Mouse (Mus musculus) CH12.LX (cell line): ENCODE results near the gene Rnf145. TPM values are rescaled to one million over a fixed set of nuclear protein-coding genes. Genes with fewer than 3 reads are reported as not detected.

Experiments used
- DNase-seq: peaks from one replicate; pipeline ENCODE4 v3.0.0-alpha.2; 2013; ENCODE audit errors: extremely low read depth
- H3K27ac ChIP-seq: 2 replicates; pipeline ENCODE4 v1.5.1; 2012; ENCODE audit warnings: low read depth, mild to moderate bottlenecking, control low read depth, moderate library complexity; ENCODE audit not compliant: insufficient read depth
- H3K27me3 ChIP-seq: replicated peaks from 2 replicates; pipeline ENCODE3; 2012; ENCODE audit warnings: inconsistent platforms
- H3K36me3 ChIP-seq, 2 experiments: replicated peaks in 1 of 2; 2 replicates each; pipeline versions ENCODE3 to v1.6.1; 2012; ENCODE audit warnings: inconsistent platforms in 1 of 2, low read length in 1 of 2, mild to moderate bottlenecking in 1 of 2, mixed read lengths in 1 of 2, moderate library complexity in 1 of 2; ENCODE audit not compliant: control insufficient read depth in 1 of 2, insufficient read depth in 1 of 2
- H3K4me1 ChIP-seq, 2 experiments: 2 replicates each; pipeline ENCODE4 v1.6.1; 2012; ENCODE audit warnings: inconsistent platforms in 1 of 2, moderate library complexity in 1 of 2; ENCODE audit not compliant: insufficient read depth in 2 of 2, control insufficient read depth in 1 of 2
- H3K4me2 ChIP-seq: 2 replicates; pipeline ENCODE4 v1.6.1; 2012; ENCODE audit warnings: low read depth, mild to moderate bottlenecking, control low read depth; ENCODE audit not compliant: poor library complexity, insufficient read depth, severe bottlenecking
- H3K4me3 ChIP-seq, 3 experiments: fragments of 150-350 bp in 1 of 3; sonication (generic) in 1 of 3; replicated peaks in 1 of 3; 2 replicates each; pipeline versions ENCODE3 to v1.5.1; 2011 to 2012; ENCODE audit warnings: low read depth in 2 of 3, low read length in 2 of 3, mild to moderate bottlenecking in 2 of 3, moderate library complexity in 2 of 3, control low read depth in 1 of 3, improper control_type of control experiment in 1 of 3, inconsistent platforms in 1 of 3, mixed read lengths in 1 of 3; ENCODE audit not compliant: poor library complexity in 1 of 3
- H3K79me2 ChIP-seq: replicated peaks from 2 replicates; pipeline ENCODE4 v1.6.1; 2012; ENCODE audit warnings: mild to moderate bottlenecking, moderate library complexity; ENCODE audit not compliant: control insufficient read depth, poor library complexity, insufficient read depth, severe bottlenecking; ENCODE audit errors: extremely low read depth
- H3K9ac ChIP-seq: 2 replicates; pipeline ENCODE4 v1.6.1; 2012; ENCODE audit warnings: low read depth, mild to moderate bottlenecking, control low read depth, moderate library complexity; ENCODE audit not compliant: insufficient read depth
- H3K9me3 ChIP-seq: replicated peaks from 2 replicates; pipeline ENCODE3; 2012; ENCODE audit warnings: low read length, inconsistent platforms, mixed read lengths
- BHLHE40 ChIP-seq: IDR thresholded peaks from 2 replicates; pipeline ENCODE4 v1.6.1; 2011; ENCODE audit warnings: mild to moderate bottlenecking, low read depth, low read length, improper control_type of control experiment
- CHD1 ChIP-seq: IDR thresholded peaks from 2 replicates; pipeline ENCODE4 v1.6.1; 2012; ENCODE audit warnings: low read depth, low read length, improper control_type of control experiment, inconsistent platforms
- CTCF ChIP-seq, 2 experiments: IDR thresholded peaks in 1 of 2; conservative IDR thresholded peaks in 1 of 2; 2 replicates each; pipeline ENCODE4 v1.5.1; 2011 to 2012; ENCODE audit warnings: low read depth in 2 of 2, low read length in 2 of 2, improper control_type of control experiment in 1 of 2, inconsistent platforms in 1 of 2, mild to moderate bottlenecking in 1 of 2, moderate library complexity in 1 of 2
- ELF1 ChIP-seq: IDR thresholded peaks from 2 replicates; pipeline ENCODE4 v1.6.1; 2014; ENCODE audit warnings: low read depth, mild to moderate bottlenecking, inconsistent platforms, low read length, improper control_type of control experiment
- GABPA ChIP-seq: IDR thresholded peaks from 2 replicates; pipeline ENCODE4 v1.6.1; 2012; ENCODE audit warnings: low read depth, low read length, improper control_type of control experiment, inconsistent platforms; ENCODE audit not compliant: insufficient replicate concordance
- KAT2A ChIP-seq: IDR thresholded peaks from 2 replicates; pipeline ENCODE4 v1.6.1; 2012; ENCODE audit warnings: low read length, improper control_type of control experiment, inconsistent platforms; ENCODE audit not compliant: insufficient replicate concordance
- MAFK ChIP-seq: IDR thresholded peaks from 2 replicates; pipeline ENCODE4 v1.6.1; 2011; ENCODE audit warnings: low read length, improper control_type of control experiment; ENCODE audit not compliant: insufficient replicate concordance
- MXI1 ChIP-seq: IDR thresholded peaks from 2 replicates; pipeline ENCODE4 v1.6.1; 2011; ENCODE audit warnings: mild to moderate bottlenecking, low read depth, low read length, improper control_type of control experiment
- NELFE ChIP-seq: IDR thresholded peaks from 2 replicates; pipeline ENCODE4 v1.6.1; 2011; ENCODE audit warnings: low read depth, low read length, improper control_type of control experiment
- NRF1 ChIP-seq: IDR thresholded peaks from 2 replicates; pipeline ENCODE4 v1.6.1; 2014; ENCODE audit warnings: low read depth, mild to moderate bottlenecking, inconsistent platforms, low read length, improper control_type of control experiment, moderate library complexity
- PAX5 ChIP-seq: IDR thresholded peaks from 2 replicates; pipeline ENCODE4 v1.6.1; 2012; ENCODE audit warnings: low read length, inconsistent platforms, mixed read lengths
- POLR2A ChIP-seq: IDR thresholded peaks from 2 replicates; pipeline ENCODE4 v1.6.1; 2011; ENCODE audit warnings: low read depth, mild to moderate bottlenecking, improper control_type of control experiment, low read length
- POLR2AphosphoS2 ChIP-seq: IDR thresholded peaks from 2 replicates; pipeline ENCODE4 v1.6.1; 2011; ENCODE audit warnings: low read depth, low read length, improper control_type of control experiment
- RCOR1 ChIP-seq: conservative IDR thresholded peaks from 2 replicates; pipeline ENCODE4 v1.6.1; 2012; ENCODE audit warnings: low read depth, mild to moderate bottlenecking, inconsistent platforms, low read length, improper control_type of control experiment
- SMC3 ChIP-seq: IDR thresholded peaks from 2 replicates; pipeline ENCODE4 v1.6.1; 2011; ENCODE audit warnings: low read depth, low read length, improper control_type of control experiment
- TBP ChIP-seq: conservative IDR thresholded peaks from 2 replicates; pipeline ENCODE4 v1.6.1; 2011; ENCODE audit warnings: low read depth, low read length, improper control_type of control experiment
- TCF12 ChIP-seq: IDR thresholded peaks from 2 replicates; pipeline ENCODE4 v1.6.1; 2014; ENCODE audit warnings: low read depth, mild to moderate bottlenecking, inconsistent platforms, low read length, improper control_type of control experiment
- UBTF ChIP-seq: IDR thresholded peaks from 2 replicates; pipeline ENCODE4 v1.6.1; 2012; ENCODE audit warnings: low read depth, mild to moderate bottlenecking, inconsistent platforms, low read length, improper control_type of control experiment, moderate library complexity
- ZC3H11A ChIP-seq: IDR thresholded peaks from 2 replicates; pipeline ENCODE4 v1.6.1; 2012; ENCODE audit warnings: low read depth, mild to moderate bottlenecking, inconsistent platforms, low read length, improper control_type of control experiment
- ZKSCAN1 ChIP-seq: IDR thresholded peaks from 2 replicates; pipeline ENCODE4 v1.6.1; 2012; ENCODE audit warnings: low read depth, inconsistent platforms, low read length, improper control_type of control experiment, borderline replicate concordance
- ZMIZ1 ChIP-seq: IDR thresholded peaks from 2 replicates; pipeline ENCODE4 v1.6.1; 2012; ENCODE audit warnings: low read depth, mild to moderate bottlenecking, inconsistent platforms, low read length, improper control_type of control experiment
- dilution Hi-C: fragments of 300-500 bp; cut with MboI; formaldehyde crosslinking; loops from 2 replicates; pipeline ENCODE4 v1.14.3; 2020; ENCODE audit warnings: low sequenced_read_pairs; ENCODE audit not compliant: extremely low pct_unique_long_range_greater_than_20kb, extremely low pct_ligation_motif_present
- in situ Hi-C: fragments of 300-500 bp; cut with MboI; formaldehyde crosslinking; loops from 3 replicates; pipeline ENCODE4 v1.14.3; 2019; ENCODE audit warnings: low sequenced_read_pairs, low pct_ligation_motif_present, low pct_unique_long_range_greater_than_20kb, mixed read lengths
- polyA plus RNA-seq: library from polyadenylated mRNA; unstranded; fragments of >175 nt; gene quantifications from 2 replicates; pipeline ENCODE4 v1.2.1, GENCODE M21; 2012; ENCODE audit warnings: low read depth; ENCODE audit not compliant: insufficient read length
- total RNA-seq, 2 experiments: library from RNA; depleted of rRNA; stranded (reverse); fragments of 300-350 nt in 1 of 2; fragments of >200 nt in 1 of 2; gene quantifications; 2 replicates each; pipeline ENCODE4 v1.2.3; 2012 to 2014

The Rnf145 gene
- total and polyA plus RNA-seq, 3 experiments = 44.3 to 60.5 (median 44.5) TPM

DNA sequence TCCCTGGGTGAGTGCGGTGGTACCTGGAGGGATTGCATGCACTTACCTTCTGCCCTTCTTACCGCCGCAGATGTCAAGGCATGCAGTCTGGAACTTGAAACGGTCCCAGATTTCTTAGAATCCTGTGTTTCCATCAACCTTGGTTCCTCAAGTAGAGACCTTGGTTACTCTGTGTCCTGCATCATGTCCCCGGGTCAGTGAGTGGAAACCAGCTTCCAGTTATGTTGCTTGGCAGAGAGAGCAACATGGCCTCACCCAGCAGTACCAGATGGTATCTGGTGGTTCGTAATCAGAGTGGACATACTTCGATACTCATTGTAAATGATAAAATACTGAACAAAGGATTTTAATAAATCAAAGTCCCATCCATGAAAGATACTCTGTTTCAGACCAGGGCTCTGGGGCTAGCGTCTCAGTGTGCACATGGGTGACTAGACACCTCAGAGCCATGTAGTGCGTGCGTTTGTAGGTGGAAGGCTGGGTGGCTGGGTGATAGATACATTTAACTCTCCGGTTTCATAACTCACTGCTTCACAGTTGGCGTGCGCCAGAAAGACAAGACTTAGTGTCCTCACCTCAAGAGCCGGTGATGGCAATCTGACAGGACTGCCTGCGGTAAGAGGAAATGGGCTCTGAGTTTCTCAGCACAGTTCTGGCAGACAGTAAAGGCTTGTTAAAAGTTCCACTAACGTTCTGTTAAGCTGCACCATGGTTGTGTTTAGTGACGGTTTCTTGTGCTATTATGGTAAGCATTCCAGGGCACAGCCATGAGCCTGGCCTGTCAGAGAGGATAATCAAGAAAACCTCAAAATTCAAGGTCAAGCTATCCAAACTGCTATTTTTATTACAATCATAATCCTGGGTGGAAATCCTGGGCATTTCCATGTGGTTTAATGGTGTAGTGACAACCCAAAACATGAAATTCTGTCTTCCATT lies 14.3 kb downstream of the Rnf145 start:
- no peak for DNase-seq
- Histone ChIP-seq H3K36me3 (peaks cover 66 to 93% of the 10 kb centered on the region in 2 experiments), H3K4me2 (no peak overlapping the region), H3K4me3 (no peak overlapping the region), H3K79me2 (peaks cover 20% of the 10 kb centered on the region), H3K9ac (no peak overlapping the region), H3K27me3 (no peaks in the 10 kb centered on the region), H3K9me3 (no peaks in the 10 kb centered on the region), H3K4me1 (peaks cover 11 to 21% of the 10 kb centered on the region in 2 experiments), H3K27ac (no peak overlapping the region)
- TF ChIP-seq TCF12 (no peak), UBTF (no peak), RCOR1 (no peak), PAX5 (no peak), ZMIZ1 (no peak), CTCF (conservative IDR thresholded peaks at IDR 0.05 in 1 of 2, IDR thresholded peaks at IDR 0.05 in 1 of 2; ENCODE audit: low read depth in 2 of 2, low read length in 2 of 2) (no peak), CHD1 (no peak), NELFE (no peak), KAT2A (no peak), TBP (no peak), ZC3H11A (no peak), BHLHE40 (no peak), GABPA (no peak)
- dilution Hi-C loops = no loop called here
- in situ Hi-C loops = no loop called here

DNA sequence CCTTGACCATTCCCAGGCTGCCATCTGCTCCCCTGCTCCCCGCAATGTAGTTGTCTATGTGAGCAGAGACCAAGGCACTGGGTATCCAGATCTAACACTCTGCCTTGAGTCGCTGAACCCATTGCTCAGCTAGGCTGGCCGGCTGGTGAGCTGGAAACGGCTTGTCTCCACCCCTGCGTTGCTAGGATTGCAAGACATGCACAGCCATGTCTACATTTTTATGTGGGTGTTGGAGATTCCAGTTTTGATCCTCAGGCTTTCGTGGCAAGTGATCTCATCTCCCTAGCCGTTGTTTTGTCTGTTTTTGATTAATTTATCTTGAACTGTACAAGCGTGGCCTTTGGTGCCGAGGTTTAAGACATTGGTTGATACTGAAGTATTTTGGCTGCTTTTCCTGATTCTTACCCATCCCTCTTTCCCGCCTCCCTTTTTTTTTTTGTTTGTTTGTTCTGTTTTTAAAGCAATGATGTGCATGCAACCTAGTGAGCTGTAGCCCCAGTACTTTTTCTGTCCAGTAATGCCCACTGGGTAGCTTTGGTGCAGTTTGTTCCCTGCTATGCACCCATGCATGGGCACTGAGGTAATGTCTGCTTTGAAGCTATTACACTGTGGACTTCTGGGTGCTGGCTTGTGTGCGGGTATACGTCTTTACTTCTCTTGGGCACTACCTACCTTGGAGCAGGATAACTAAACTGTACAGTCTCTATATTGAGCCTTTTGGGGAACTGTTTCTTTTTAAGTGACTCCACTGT lies 16.4 kb downstream of the Rnf145 start:
- peaks cover 0 to 13% of the 10 kb centered on the region in 2 experiments; a peak in 1 of 4 replicates for H3K4me1 ChIP-seq
- no peak overlapping the region for H3K4me2 ChIP-seq
- H3K36me3 ChIP-seq = peaks cover 69 to 95% of the 10 kb centered on the region in 2 experiments
- H3K9me3 ChIP-seq = no peaks in the 10 kb centered on the region
- H3K27me3 ChIP-seq = no peaks in the 10 kb centered on the region
- H3K79me2 ChIP-seq = peaks cover 4% of the 10 kb centered on the region; the same call in 1 of the 2 replicates
- no peak overlapping the region for H3K27ac ChIP-seq
- no peak overlapping the region for H3K4me3 ChIP-seq
- DNase-seq = no peak
- dilution Hi-C loops = no loop called here
- in situ Hi-C loops = no loop called here
- TF ChIP-seq UBTF (no peak), MXI1 (no peak), SMC3 (no peak), POLR2AphosphoS2 (no peak), POLR2A (no peak), ZKSCAN1 (no peak), ELF1 (no peak), MAFK (no peak), NRF1 (no peak), CTCF (conservative IDR thresholded peaks at IDR 0.05 in 1 of 2, IDR thresholded peaks at IDR 0.05 in 1 of 2; ENCODE audit: low read depth in 2 of 2, low read length in 2 of 2) (no peak), TBP (no peak)
- no peak overlapping the region for H3K9ac ChIP-seq
